Mouse (Mus musculus): ENCODE measurements around the gene Ncaph. TPM values are rescaled to one million over a fixed set of nuclear protein-coding genes. Genes with fewer than 3 reads are reported as not detected.
"Not testable (repeated sequence)": the region's sequence is repeated elsewhere in the genome, so short reads cannot be mapped to it uniquely, and the experiment has no call there.

Gene Ncaph
- total RNA-seq, 2 experiments from 2014 or later: 1.9 to 2.0 TPM

DNA sequence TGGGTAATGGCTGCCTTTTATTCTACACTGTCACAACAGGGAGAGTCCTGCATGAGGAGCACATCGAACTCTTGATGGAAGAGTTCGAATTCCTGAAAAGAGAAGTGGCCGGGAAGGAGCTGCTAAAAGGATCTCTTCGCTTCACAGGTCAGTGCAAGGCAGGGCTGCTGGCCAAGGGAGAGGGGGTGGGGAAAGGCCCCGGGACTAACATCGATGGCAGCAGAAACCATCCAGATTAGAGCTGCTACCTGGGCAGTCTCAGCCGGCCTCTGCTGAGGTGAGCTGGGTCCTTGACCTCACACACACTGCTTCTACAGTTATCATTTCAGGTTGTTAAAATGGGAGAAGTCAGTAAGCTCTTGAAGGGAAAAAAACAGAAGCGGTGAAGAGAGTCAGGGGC lies 41.8 kb downstream of the Ncaph start:
- intact Hi-C loops (cut with DNase I): no loop called here
- no peak for DNase-seq

DNA sequence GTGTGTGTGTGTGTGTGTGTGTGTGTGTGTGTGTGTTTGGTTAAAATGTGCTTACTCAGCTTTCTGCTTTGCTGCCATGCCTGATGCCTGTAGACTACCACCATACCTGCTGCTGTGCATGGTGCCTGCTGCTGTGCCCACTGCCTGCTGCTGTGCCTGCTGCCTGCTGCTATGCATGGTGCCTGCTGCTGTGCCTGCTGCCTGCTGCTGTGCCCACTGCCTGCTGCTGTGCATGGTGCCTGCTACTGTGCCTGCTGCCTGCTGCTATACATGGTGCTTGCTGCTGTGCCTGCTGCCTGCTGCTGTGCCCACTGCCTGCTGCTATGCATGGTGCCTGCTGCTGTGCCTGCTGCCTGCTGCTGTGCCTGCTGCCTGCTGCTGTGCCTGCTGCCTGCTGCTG lies 43.6 kb downstream of the Ncaph start:
- DNase-seq; intact Hi-C loops (cut with DNase I): not testable (repeated sequence)

DNA sequence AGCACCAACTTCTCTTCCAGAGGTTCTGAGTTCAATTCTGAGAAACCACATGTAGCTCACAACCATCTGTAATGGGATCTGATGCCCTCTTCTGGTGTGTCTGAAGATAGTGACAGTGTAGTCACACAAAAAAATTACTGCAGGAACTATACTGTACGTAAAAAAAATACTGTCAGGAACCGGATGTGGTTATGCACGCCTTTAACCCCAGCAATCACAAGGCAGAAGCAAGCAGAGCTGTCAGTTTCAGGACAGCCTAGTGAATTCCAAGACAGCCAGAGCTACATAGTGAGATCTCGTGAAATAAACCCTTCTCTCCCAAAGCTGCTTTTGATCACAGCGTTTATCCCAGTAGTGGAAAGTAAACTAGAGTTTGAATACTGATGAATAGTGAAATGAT lies 47.5 kb downstream of the Ncaph start:
- no peak for DNase-seq
- intact Hi-C loops (cut with DNase I): no loop called here

DNA sequence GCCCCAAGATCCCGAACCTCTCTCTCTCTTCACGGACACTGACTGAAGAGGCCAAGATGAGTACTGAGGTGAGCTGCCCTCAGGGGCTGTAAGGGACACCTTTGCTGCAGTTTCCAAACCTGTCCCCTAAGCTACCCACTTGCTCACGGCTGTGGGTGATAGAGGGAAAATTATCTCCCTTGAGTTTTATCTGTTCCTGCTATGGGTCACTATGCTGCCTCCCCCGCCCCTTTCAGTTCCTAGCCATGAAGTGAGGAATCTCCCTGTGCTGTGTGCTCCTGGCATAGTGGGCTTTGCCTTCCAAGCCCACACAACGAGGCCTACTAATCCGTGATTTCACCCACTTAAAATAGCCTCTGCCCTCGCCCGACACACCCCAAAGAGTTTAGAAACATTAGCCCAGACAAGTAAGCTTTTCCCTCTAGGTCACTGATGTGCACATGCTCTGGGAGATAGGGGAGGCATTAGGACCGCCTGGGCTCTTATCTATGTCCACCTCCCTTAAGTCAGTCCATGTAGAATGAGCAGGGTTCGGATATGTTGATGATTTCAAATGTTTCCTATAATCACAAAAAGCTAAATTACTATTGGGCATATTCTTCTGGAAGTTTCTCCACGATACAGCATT lies 53.0 kb downstream of the Ncaph start:
- no peak for DNase-seq
- intact Hi-C loops (cut with DNase I): no loop called here

DNA sequence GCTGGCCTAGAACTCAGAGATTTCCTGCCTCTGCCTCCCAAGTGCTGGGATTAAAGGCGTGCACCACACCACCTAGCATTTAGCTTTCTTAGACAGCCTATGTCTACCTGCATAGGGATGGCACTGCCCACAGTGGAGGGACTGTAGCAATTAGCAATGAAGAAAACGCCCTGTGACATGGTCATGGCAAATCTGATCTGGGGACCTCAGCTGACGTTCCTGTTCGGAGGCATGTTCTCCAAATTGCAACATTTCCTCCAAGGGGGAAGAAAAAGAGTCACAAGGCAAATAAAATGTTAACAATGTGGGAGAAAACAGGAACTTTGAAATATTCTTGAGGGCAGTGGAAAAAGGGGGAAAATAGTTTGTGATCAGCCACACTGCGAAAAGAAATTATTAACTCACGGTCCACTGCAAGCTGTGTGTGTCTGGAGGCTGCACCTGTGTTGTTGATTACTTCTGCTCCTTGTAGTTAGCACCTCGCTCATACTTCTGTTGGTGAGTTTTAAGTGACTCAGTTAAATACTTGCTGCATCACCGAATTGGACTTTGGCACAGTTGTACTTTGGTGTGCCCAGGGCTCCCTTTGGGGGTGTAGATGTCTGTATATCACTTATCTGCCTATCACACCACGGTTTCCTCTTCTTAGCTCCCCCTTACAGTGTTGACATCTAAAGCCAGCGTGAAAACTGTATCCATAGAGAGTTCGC lies 53.7 kb downstream of the Ncaph start:
- DNase-seq: peak in 1 of 2 experiments; percentile 14
- intact Hi-C loops (cut with DNase I): no loop called here

DNA sequence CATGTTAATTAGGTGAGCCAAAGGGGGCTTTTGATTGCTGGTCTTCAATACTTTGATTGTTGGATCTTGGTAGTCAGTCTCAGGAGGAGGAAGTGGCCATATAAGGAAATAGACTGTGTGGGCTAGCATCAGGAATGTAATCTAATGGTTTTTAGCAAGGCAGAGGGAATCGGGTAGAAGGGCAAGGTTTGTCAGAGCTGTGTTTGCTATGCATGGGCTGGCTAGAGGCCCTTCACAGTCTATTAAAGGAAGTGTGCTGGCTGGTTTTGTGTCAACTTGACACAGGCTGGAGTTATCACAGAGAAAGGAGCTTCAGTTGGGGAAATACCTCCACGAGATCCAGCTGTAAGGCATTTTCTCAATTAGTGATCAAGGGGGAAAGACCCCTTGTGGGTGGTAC lies 54.7 kb downstream of the Ncaph start:
- intact Hi-C loops (cut with DNase I); DNase-seq: not testable (repeated sequence)

DNA sequence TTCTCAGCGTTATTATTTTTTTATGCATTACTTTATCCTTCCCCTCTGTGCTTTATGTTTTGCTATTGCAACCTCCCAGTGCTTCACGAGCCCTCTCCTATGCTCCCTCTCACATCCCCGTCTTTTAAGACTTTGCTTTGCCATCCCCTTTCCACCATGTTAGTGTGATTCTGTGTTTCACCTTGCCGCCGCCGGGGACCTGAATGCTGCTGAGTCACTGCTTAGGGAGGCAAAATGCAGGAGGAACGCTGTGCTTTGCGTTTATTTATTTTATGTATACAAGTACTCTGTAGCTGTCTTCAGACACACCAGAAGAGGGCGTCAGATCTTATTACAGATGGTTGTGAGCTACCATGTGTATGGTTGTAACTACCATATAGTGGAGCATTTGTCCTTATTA lies 56.1 kb downstream of the Ncaph start:
- intact Hi-C loops (cut with DNase I): no loop called here
- DNase-seq: no peak

DNA sequence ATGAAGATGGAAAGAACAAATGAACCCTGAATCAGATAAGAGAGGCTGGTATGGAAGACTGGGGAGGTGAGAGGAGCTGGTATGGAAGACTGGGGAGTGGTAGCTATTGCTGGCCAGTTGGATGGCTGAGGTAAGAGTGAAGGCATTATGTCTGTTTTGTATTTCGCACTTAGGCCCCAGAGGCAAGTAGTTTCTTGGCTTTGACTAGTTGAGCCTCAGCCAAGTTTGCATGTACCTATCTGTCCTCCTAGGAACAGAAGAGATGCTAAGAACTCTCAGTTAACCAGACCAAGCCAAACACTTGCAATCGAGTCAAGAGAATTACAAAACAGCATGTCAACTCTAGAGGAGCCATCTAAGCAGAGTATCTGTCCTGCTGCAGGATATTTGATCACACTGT lies 59.6 kb downstream of the Ncaph start:
- intact Hi-C loops (cut with DNase I): loop anchor here (5.0 kb wide), 1 partner anchor 58 kb away; the partner anchor contains the start of gene Ncaph
- no peak for DNase-seq

DNA sequence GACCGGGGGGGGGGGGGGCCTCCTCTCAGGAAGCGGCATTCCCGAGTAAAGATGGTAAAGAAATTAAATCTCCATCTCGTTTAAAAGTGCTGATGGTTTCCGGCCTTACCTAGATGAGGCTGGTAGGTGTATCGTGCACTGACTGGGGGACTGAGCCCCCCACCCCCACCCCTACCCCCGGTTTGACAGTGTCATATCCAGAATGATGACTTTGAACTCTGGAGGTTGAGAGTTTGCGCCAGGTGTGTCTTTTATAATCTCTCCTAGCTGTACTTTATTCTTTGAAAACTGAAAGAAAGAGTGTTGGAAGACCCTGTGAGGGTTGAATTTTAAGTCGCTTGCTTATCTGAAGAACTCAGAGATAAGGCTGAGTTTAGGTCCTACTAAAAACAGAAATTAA lies 62.9 kb downstream of the Ncaph start:
- intact Hi-C loops (cut with DNase I): loop anchor here (5.0 kb wide), 1 partner anchor 61 kb away; the partner anchor contains the start of gene Ncaph

DNA sequence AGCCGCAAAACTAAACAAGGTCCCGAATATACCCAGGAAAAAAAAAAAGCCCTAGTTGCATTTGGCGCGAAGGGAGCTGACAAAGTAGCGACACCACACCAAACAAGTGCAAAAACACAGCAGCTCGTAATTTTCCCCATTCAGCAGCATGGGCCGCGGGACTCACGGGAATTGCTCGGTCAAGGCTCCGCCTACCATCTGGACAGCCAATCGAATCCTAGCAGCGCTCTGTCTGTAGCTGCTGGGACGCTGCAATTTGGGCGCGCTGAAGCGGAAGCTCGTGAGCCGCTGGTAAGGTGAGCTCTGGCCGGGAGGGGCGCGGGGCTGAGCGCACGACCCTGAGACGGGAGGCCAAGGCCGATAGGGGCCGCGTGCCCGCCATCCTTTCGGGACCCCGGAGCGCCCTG lies 63.3 kb downstream of the Ncaph start, which contains the start of gene Blvra:
Blvra (plus strand) TSS at position 231 of the 407 bp plus-strand sequence.
- intact Hi-C loops (cut with DNase I): loop anchor here (5.0 kb wide), 1 partner anchor 62 kb away; the partner anchor contains the start of gene Ncaph
- DNase-seq: peak; percentile 85 to 86

More for the DNA sequence above, 62.9 kb downstream of the Ncaph start:
- DNase-seq: no peak

DNA sequence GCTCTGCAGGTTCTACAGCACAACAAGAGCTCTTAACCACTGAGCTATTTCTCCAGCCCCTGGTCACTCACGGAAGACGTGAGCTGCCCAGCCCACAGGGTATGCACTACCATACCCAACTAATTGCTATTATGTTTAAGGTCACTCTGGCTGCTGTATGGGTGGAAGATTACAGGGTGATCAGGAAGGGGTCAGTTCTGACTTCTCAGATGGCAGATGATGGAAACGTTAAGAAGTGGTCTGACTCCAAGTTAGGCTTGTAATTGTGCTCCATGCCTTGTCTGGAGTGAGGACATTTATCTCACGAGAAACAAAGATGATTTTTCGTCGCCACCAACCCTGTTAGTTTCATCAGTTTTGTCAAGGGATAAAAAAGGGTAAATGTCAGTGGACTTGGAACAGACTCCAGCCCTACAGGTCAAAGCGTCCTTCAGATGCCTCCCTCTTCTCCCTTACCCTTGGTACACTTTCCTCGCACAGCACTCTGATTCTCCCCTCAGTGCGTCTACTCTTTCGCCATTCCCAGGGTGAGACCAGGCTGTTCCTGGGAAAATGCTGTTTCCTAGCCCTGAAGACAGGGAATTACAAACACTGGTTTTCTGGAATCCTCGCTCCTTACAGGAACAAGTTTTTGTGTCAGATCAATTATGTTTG lies 63.8 kb downstream of the Ncaph start:
- intact Hi-C loops (cut with DNase I): loop anchor here (5.0 kb wide), 1 partner anchor 62 kb away; the partner anchor contains the start of gene Ncaph
- no peak for DNase-seq

DNA sequence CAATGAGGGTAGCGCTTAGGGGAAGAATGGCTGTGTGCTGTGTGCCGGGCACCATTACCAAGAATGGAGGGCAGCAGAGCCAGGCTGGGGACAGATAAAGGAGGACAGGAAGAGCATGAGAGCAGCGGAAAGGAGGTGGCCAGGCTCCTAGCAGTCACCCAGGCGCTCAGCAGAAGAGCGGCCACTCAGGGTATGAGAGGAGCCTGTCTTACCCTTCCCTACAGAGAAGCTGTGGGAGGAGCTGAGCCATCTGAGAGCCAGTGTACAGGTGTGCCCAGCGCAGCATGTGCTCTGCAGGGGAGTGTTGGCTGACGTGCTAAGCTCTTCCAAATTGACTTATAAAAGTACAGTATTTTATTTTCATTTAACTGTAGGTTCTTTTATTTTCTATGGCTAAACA lies 64.9 kb downstream of the Ncaph start:
- intact Hi-C loops (cut with DNase I): no loop called here
- DNase-seq: no peak

DNA sequence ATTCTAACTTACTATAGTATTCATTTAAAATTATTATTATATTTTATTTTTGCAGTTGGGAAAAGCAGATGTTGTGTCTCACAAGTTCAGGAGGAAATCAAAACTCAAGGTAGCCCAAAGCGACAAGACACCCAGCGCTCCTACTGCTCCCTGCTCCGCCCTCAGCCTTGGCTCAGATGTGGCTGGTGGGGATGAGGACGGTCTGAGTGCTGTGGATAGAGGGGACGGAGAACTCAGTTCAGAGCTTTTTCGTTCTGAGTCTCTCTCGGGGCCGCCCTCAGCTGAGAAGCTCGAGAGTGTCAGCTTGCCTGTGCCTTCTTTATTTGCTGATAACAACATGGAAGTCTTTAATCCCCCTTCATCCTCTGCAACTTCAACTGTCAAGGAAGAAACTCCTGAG lies 72.3 kb downstream of the Ncaph start:
- intact Hi-C loops (cut with DNase I): no loop called here
- no peak for DNase-seq

Other genes starting within 250 kb of the Ncaph start
- 10 to 100 TPM; 54.8 to 63.8 TPM for gene Sppl2a, start 200.7 kb downstream of the Ncaph start, total RNA-seq (2021)
- 1 to 10 TPM; 6.2 to 6.4 TPM for gene Ap4e1, start 125.2 kb downstream of the Ncaph start, total RNA-seq (2021)
- 10 to 100 TPM; 19.0 to 19.9 TPM for gene Blvra, start 63.3 kb downstream of the Ncaph start, total RNA-seq (2021)
- gene Itpripl1, start 9.5 kb upstream of the Ncaph start, total RNA-seq (2021): 10 to 100 TPM; 12.0 to 15.8 TPM
- gene 1810024B03Rik, start 74.3 kb upstream of the Ncaph start, total RNA-seq (2021): under 1 TPM; 0.17 to 0.38 TPM
- gene Snrnp200, start 74.4 kb upstream of the Ncaph start, total RNA-seq (2021): 10 to 100 TPM; 64.8 to 71.2 TPM
- 10 to 100 TPM; 60.5 to 63.5 TPM for gene Ciao1, start 113.9 kb upstream of the Ncaph start, total RNA-seq (2021)
- gene Tmem127, start 114.0 kb upstream of the Ncaph start, total RNA-seq (2021): 10 to 100 TPM; 27.9 to 28.3 TPM
- 100 to 1,000 TPM; 157 to 170 TPM for gene Stard7, start 136.3 kb upstream of the Ncaph start, total RNA-seq (2021)
- under 1 TPM; 0.36 to 0.38 TPM for gene Dusp2, start 202.2 kb upstream of the Ncaph start, total RNA-seq (2021)
- gene Astl, start 204.7 kb upstream of the Ncaph start, total RNA-seq (2021): not detected
- 1 to 10 TPM in 1 of 2 experiments, under 1 TPM in 1; 0.80 to 1.2 TPM for gene Adra2b, start 229.3 kb upstream of the Ncaph start, total RNA-seq (2021)